Mouse (Mus musculus) heart, postnatal 10 days (tissue): ENCODE data around the gene Ccna2. TPM values are rescaled to one million over a fixed set of nuclear protein-coding genes. Genes with fewer than 3 reads are reported as not detected.
"Not testable (repeated sequence)": the region's sequence is repeated elsewhere in the genome, so short reads cannot be mapped to it uniquely, and the experiment has no call there.

ENCODE experiments used
- DNase-seq, 2 experiments: peaks; one replicate each; pipeline ENCODE4 v3.0.0; 2021
- intact Hi-C: fragments of 180-260 bp; cut with DNase I; formaldehyde crosslinking; loops from one replicate; pipeline ENCODE4 v1.15.1; 2025
- total RNA-seq, 2 experiments: library from RNA; stranded (reverse); gene quantifications; 2 replicates each; pipeline ENCODE4 v1.2.3; 2021

Ccna2 gene
- total RNA-seq = 10 to 100 TPM; 29.5 to 31.1 TPM

GRCm38 (mm10) chr3:36571827-36572378 is at the start of gene Ccna2:
Gene Ccna2 (minus strand): TSS chr3:36572150.
- intact Hi-C loops = loop anchor here (2.0 kb wide), 1 partner anchor 19 kb away; the partner anchor contains the start of gene Exosc9
- peak; percentile 99 for DNase-seq

GRCm38 (mm10) chr3:36618181-36618580 is 46.2 kb upstream of the Ccna2 start:
- intact Hi-C loops = no loop called here
- DNase-seq = no peak

DNA sequence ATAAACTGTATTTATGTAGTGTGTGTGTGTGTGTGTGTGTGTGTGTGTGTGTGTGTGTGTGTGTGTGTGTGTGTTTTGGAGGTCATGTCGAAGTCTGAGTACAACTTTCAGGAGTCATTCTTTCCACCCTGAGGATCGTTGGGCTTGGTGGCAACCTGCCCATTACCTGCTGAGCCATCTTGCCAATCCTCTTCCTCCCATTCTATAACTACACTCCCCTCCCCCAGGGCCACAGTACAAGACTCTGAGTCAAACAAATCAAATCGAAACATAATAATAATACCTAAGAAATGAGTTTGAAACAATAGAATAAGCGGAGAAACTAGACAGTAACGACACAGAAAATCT is 41.9 kb upstream of the Ccna2 start:
- intact Hi-C loops = no loop called here
- peak; percentile 1 to 13 for DNase-seq

GRCm38 (mm10) chr3:36613202-36613907 is 41.4 kb upstream of the Ccna2 start, which contains the start of gene Bbs7:
Gene Bbs7 (minus strand): TSS chr3:36613477.
- peak; percentile 93 for DNase-seq

DNA sequence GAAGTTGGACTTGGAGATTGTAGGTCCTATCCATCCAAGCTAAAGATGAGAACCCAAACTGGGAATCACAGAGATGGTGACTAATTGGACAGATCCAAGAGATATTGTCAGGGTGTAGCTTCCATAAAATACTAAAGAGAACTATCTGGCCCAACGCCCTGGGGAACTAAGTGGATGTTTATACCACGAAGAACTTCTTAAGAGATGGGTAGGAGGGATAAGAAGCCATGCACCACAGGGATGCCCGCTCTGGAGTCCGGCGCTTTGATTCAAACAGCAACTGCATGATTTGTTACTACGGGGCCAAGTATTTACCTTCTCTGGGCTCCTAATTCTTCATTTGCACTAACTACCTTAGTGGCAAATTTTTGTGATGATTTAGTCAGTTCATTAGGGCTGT is 40.7 kb upstream of the Ccna2 start:
- no peak for DNase-seq
- intact Hi-C loops = no loop called here

More at GRCm38 (mm10) chr3:36613202-36613907, 41.4 kb upstream of the Ccna2 start, which contains the start of gene Bbs7:
- intact Hi-C loops = no loop called here

DNA sequence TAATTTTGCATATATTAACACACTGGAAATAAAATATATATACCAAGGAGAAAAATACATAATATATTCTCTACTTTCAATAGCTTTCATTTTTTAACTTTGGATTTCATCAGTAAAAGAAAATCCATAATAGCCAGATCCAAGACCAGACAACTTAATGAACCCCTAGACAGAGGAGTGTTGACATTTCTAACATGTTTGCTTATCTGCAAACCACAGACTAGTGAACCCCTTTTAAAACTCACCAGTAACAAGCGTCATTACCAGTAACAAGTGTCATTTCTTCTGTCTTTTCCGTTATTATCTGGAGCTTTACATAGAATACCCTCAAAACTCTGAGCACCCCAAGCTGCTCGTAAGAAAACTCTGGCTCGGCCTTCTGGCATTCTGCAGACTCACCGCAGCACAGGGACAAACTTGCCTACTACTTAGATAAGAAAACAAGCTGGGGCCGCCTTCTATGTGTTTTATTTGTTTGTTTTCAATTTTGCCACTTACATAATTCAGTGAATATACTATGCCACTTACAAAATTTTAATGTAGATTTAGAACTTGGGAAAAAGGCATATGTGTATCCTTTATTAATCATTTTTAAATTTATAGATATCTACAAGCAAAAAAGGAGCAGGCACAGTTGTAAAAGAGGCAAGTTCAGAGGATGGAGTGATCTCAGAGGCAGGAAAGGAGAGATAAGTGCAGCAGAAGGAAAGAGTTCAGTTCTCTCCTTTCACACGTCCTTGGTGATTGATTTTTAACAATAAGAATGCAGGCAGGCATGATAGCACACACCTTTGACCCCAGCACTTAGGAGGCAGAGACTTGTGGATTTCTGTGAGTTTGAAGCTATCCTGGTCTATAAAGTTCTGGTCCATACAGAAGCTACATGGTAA is 34.2 kb upstream of the Ccna2 start:
- intact Hi-C loops = no loop called here

DNA sequence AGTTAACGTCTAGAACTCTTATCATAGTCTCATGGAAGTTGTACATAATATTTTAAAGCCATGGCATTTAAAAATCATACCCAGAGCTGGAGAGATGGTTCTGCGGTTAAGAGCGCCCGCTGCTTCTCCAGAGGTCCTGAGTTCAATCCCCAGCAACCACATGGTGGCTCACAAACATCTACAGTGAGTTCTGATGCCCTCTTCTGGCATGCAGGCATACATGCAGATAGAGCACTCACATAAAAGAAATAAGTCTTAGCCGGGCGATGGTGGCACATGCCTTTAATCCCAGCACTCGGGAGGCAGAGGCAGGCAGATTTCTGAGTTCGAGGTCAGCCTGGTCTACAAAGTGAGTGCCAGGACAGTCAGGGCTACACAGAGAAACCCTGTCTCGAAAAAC is 27.8 kb upstream of the Ccna2 start:
- DNase-seq, intact Hi-C loops: not testable (repeated sequence)

More for the DNA sequence above, 34.2 kb upstream of the Ccna2 start:
- DNase-seq = no peak

- intact Hi-C loops = no loop called here
- DNase-seq = no peak
Measured at GRCm38 (mm10) chr3:36598811-36599210, 26.9 kb upstream of the Ccna2 start.

DNA sequence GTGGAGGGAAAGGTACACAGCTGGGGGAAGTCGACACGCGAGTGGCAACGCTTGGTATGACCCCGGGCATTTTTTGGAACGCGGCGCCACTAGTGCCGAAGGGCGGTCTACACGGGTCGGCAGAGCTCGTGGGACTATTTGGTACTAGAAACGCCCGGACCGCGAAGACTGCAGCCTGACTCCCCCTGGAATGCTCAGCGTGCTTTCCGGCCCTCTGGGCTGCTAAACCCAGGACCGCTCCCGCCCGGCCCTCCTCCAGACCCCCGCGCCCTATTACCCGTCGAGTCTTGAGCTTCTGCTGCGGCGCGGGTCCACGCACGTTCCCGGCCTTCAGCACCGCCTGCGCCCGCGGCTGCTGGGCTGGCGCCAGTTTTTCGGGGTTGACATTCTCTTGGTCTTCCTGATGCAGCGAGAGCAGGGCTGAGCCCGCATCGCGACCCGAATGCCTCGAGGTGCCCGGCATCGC is 556 bp downstream of the Ccna2 start:
- intact Hi-C loops = loop anchor here (2.0 kb wide), 1 partner anchor 19 kb away; the partner anchor contains the start of gene Exosc9
- no peak for DNase-seq

DNA sequence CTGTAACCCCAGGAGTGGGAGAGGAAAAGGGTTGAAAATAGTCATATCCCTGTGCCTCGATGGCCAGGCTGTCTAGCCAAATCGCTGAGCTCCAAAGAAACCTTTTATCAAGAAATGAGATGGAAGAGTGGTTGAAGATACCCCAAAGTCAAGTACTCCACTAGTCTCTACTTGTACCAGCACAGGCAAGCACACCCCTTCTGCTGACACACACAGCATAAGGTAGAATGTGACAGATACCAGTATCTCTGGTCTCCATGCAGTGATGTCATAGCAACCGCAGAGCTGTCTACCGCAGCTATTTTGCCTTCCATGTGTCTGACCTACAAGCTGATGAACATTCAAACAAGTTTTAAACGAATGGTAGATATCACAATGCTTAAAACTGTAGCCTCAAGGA is 2.1 kb downstream of the Ccna2 start:
- no peak for DNase-seq
- intact Hi-C loops = loop anchor here (2.0 kb wide), 1 partner anchor 17 kb away; the partner anchor contains the start of gene Exosc9

DNA sequence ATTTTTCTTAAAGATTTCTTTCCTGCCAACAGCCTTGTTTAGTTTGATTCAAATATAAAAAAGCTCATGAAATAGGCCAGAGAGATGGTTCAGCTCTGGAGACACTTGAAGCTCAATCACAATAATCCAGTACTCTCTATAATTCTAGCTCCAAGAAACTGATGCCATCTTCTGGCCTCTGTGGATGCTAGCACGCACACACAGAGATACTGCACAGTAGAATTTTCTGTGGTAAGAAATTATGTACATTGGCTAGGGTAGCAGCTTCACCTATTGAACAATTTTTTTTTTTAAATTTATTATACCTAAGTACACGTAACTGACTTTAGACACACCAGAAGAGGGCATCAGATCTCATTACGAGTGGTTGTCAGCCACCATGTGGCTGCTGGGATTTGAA is 8.3 kb downstream of the Ccna2 start:
- DNase-seq = no peak
- intact Hi-C loops = no loop called here

GRCm38 (mm10) chr3:36559606-36560005 is 12.3 kb downstream of the Ccna2 start:
- intact Hi-C loops = no loop called here

DNA sequence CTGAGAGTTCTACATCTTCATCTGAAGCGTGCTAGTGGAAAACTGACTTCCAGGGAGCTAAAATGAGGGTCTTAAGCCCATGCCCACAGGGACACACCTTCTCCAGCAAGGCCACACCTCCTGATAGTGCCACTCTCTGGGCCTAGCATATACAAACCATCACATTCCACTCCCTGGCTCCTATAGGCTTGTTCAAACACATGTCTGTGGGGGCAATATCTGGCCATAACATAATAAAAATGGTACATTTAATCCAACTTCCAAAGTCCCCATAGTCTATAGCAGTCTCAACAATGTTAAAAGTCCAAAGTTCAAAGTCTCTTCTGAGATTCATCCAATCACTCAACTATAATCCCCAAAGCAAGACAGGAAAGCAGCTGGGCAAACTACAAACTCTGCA is 14.3 kb downstream of the Ccna2 start:
- intact Hi-C loops = no loop called here
- no peak for DNase-seq

More at GRCm38 (mm10) chr3:36559606-36560005, 12.3 kb downstream of the Ccna2 start:
- no peak for DNase-seq

GRCm38 (mm10) chr3:36552406-36553047 is 19.4 kb downstream of the Ccna2 start, which contains the start of gene Exosc9:
Gene Exosc9 (plus strand): TSS chr3:36552606.
- intact Hi-C loops = loop anchor here (2.0 kb wide), 1 partner anchor 18 kb away; no protein-coding TSS in a partner anchor
- DNase-seq = peak; percentile 95 to 97

DNA sequence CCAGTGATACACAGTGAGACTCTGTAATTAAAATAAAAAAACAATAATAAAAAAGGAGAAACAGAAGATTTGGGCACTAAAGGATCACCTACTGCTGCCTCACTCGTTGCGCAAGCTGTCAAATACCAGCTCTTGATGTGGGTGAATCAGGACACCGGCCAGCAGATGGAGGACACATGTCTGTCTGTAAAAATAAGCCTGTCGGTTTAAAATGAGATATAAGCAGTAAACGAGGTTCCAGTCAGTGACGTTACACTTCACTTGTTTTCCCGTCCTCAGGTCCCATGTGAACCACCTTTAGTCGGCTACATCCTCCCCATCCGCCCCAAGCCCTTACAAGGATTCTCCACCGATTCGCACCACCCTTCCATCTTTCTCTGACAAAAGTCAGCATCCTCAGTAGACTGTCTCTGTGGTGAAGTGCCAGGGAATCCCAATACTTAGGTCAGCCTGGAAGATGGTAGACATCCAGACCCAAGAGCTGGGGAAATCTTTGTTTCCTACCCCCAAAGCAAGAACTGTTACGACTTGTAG is 20.0 kb downstream of the Ccna2 start:
- intact Hi-C loops = loop anchor here (2.0 kb wide), 1 partner anchor 19 kb away; no protein-coding TSS in a partner anchor
- no peak for DNase-seq

GRCm38 (mm10) chr3:36551343-36551742 is 20.6 kb downstream of the Ccna2 start:
- intact Hi-C loops = no loop called here
- peak; percentile 62 to 67 for DNase-seq

DNA sequence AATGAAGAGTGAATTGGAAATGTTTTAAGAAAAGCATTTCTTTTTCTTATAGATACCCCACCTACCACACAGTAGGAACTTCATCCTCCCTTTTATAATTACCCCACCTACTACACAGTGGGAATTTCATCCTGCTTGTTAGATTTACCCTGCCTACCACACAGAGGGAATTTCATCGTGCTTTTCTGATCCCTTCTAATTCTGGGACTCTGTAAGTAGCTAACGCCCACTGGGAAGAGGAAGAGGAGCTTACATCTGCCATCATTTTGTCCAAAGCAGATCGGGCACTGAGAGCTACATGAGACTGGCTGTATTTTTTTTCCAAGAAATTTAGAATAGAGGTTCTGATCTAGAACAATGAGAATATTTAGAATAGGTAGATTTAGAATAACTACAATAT is 27.0 kb downstream of the Ccna2 start:
- intact Hi-C loops = no loop called here
- DNase-seq = no peak

DNA sequence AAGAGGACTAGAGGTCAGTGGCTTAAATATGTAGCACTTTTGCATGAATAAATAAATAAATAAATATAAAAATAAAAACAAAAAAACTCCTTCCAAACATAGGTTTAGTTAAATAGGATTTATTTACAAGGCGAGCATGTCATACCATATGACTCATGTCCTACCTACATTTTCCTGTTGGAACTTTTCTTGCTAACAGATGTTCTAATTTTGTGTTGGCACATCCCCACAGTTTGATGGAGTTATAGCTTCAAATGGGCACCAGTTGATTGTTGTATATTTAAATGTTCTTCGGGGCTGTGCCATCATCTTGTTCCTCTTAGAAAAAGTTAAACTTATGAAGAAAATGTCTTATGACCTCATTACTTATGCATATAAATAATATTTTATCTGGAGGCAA is 30.6 kb downstream of the Ccna2 start:
- intact Hi-C loops = no loop called here
- no peak for DNase-seq

DNA sequence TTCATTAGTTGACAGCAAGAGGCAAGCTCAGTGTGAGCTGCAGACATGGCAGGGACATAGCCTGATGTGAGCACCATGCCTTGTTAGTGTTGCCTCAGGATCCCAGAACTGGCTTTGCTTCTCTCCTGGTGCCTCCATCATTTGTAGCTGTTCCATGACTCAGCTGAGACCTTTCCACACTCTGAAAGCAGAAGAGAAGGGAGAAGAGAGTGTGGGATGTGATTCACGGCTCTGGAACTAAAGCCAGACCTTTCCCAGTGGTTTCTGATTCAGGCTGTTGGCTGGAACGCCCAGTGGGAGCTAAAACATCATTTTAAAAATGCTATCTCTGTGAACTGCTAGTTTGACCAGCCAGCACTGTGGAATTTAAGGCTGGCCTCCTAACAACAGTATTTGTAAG is 31.2 kb downstream of the Ccna2 start:
- intact Hi-C loops = no loop called here
- DNase-seq = peak in 1 of 2 experiments; percentile 8
